Mouse (Mus musculus) limb, embryonic 14.5 days (tissue): ENCODE measurements around the gene Nr5a2. TPM values are rescaled to one million over a fixed set of nuclear protein-coding genes. Genes with fewer than 3 reads are reported as not detected.

Experiments used
- ATAC-seq: fragments of 200-750 bp; cut with Nextera tagmentation; 2 replicates; pipeline ENCODE4 v1.8.0; 2017; ENCODE audit warnings: low read depth, moderate number of reproducible peaks, moderate TSS enrichment; ENCODE audit not compliant: low FRiP score
- DNase-seq: peaks from one replicate; pipeline ENCODE4 v3.0.0-alpha.2; 2015; ENCODE audit warnings: low spot score
- H3K27ac ChIP-seq: fragments of 300-500 bp; sonication (generic); replicated peaks from 2 replicates; pipeline ENCODE4 v1.5.1; 2014; ENCODE audit warnings: low read depth, mild to moderate bottlenecking, low read length, moderate library complexity, mixed read lengths
- H3K27me3 ChIP-seq: fragments of 300-500 bp; sonication (generic); 2 replicates; pipeline ENCODE4 v1.6.1; 2014; ENCODE audit warnings: low read length, mixed read lengths; ENCODE audit not compliant: control insufficient read depth, insufficient read depth
- H3K36me3 ChIP-seq: fragments of 300-500 bp; sonication (generic); 2 replicates; pipeline ENCODE4 v1.6.1; 2014; ENCODE audit warnings: mild to moderate bottlenecking, low read length, moderate library complexity, mixed read lengths; ENCODE audit not compliant: control insufficient read depth, insufficient read depth
- H3K4me1 ChIP-seq: fragments of 300-500 bp; sonication (generic); 2 replicates; pipeline ENCODE4 v1.6.1; 2014; ENCODE audit warnings: antibody characterized with exemption, low read length, mixed read lengths; ENCODE audit not compliant: control insufficient read depth, insufficient read depth
- H3K4me2 ChIP-seq: fragments of 300-500 bp; sonication (generic); replicated peaks from 2 replicates; pipeline ENCODE4 v1.6.1; 2014; ENCODE audit warnings: low read depth, mild to moderate bottlenecking, low read length, moderate library complexity; ENCODE audit not compliant: severe bottlenecking
- H3K4me3 ChIP-seq: fragments of 300-500 bp; sonication (generic); replicated peaks from 2 replicates; pipeline ENCODE4 v1.5.1; 2014; ENCODE audit warnings: low read length
- H3K9ac ChIP-seq: fragments of 300-500 bp; sonication (generic); 2 replicates; pipeline ENCODE4 v1.6.1; 2014; ENCODE audit warnings: mild to moderate bottlenecking, low read depth, low read length, moderate library complexity; ENCODE audit not compliant: severe bottlenecking
- H3K9me3 ChIP-seq: fragments of 300-500 bp; sonication (generic); 2 replicates; pipeline ENCODE4 v1.6.1; 2016; ENCODE audit warnings: low read length; ENCODE audit not compliant: control insufficient read depth
- POLR2A ChIP-seq: fragments of 200-500 bp; IDR thresholded peaks from 2 replicates; pipeline ENCODE4 v1.8.0; 2012; ENCODE audit warnings: inconsistent platforms, mild to moderate bottlenecking, moderate library complexity, borderline replicate concordance; ENCODE audit not compliant: insufficient read depth, insufficient read length; ENCODE audit errors: extremely low read depth
- WGBS: fragments of 180-500 bp; shearing (Covaris S2); extraction: QIAGEN DNeasy Blood & Tissue Kit; methylation state at CpG from one replicate; pipeline ENCODE4 v1.1.7; 2014; 5-methylcytosine and 5-hydroxymethylcytosine counted together
- polyA plus RNA-seq, 2 experiments: library from polyadenylated mRNA; depleted of rRNA in 1 of 2; stranded (reverse) in 1 of 2; unstranded in 1 of 2; fragments of >200 nt; fragmentation: Nextera tagmentation in 1 of 2; extraction: Ambion mirVana in 1 of 2; gene quantifications; 2 replicates each; pipeline versions ENCODE4 v1.2.1 to v1.2.3; 2012 to 2014

Nr5a2 gene
- polyA plus RNA-seq, 2 experiments, result 1.0 to 1.1 TPM

GRCm38 (mm10) chr1:136954108-136954494 is 6.1 kb downstream of the Nr5a2 start:
- no peak for DNase-seq
- H3K4me3 ChIP-seq, result no peak overlapping the region
- TF ChIP-seq POLR2A, result no peak

GRCm38 (mm10) chr1:136953444-136954107 is 6.7 kb downstream of the Nr5a2 start:
- Histone ChIP-seq H3K4me3 (no peak overlapping the region), H3K36me3 (no peaks in the 10 kb centered on the region), H3K27ac (no peak overlapping the region), H3K4me2 (no peak overlapping the region), H3K9ac (no peak overlapping the region), H3K9me3 (no peaks in the 10 kb centered on the region), H3K4me1 (peaks cover 15% of the 10 kb centered on the region), H3K27me3 (peaks cover 75% of the 10 kb centered on the region)
- DNase-seq, result no peak
- WGBS, result 2% methylated on average over 15 of the region's 15 CpGs
- TF ChIP-seq POLR2A, result no peak
- ATAC-seq, result no peak

More at GRCm38 (mm10) chr1:136954108-136954494, 6.1 kb downstream of the Nr5a2 start:
- Histone ChIP-seq H3K36me3 (no peaks in the 10 kb centered on the region), H3K9me3 (no peaks in the 10 kb centered on the region), H3K4me2 (no peak overlapping the region), H3K27ac (no peak overlapping the region), H3K27me3 (peaks cover 73% of the 10 kb centered on the region), H3K4me1 (peaks cover 15% of the 10 kb centered on the region), H3K9ac (no peak overlapping the region)
- 9% methylated on average over 3 of the region's 3 CpGs for WGBS
- ATAC-seq, result no peak

GRCm38 (mm10) chr1:136952609-136953311 is 7.5 kb downstream of the Nr5a2 start:
- peaks cover 17% of the 10 kb centered on the region for H3K4me1 ChIP-seq
- H3K9ac ChIP-seq, result no peak overlapping the region
- no peak overlapping the region for H3K27ac ChIP-seq
- DNase-seq, result no peak
- H3K36me3 ChIP-seq, result no peaks in the 10 kb centered on the region
- peak overlapping the region; percentile 63 for H3K4me2 ChIP-seq
- peak overlapping the region; percentile 33 for H3K4me3 ChIP-seq
- no peak for ATAC-seq
- WGBS, result under 1% methylated on average over 39 of the region's 39 CpGs
- no peak for TF ChIP-seq POLR2A
- no peaks in the 10 kb centered on the region for H3K9me3 ChIP-seq
- H3K27me3 ChIP-seq, result peaks cover 83% of the 10 kb centered on the region

- 2% methylated on average over 21 of the region's 21 CpGs for WGBS
Observed at GRCm38 (mm10) chr1:136951946-136952531, 8.2 kb downstream of the Nr5a2 start.

GRCm38 (mm10) chr1:136951155-136951650 is 9.0 kb downstream of the Nr5a2 start:
- Histone ChIP-seq H3K4me3 (no peak overlapping the region), H3K9ac (no peak overlapping the region), H3K36me3 (no peaks in the 10 kb centered on the region), H3K4me2 (no peak overlapping the region), H3K4me1 (peaks cover 22% of the 10 kb centered on the region), H3K27ac (no peak overlapping the region), H3K27me3 (peaks cover 95% of the 10 kb centered on the region), H3K9me3 (no peaks in the 10 kb centered on the region)
- 33% methylated on average over 3 of the region's 3 CpGs for WGBS
- no peak for TF ChIP-seq POLR2A
- DNase-seq (no peak), ATAC-seq (no peak)

More at GRCm38 (mm10) chr1:136951946-136952531, 8.2 kb downstream of the Nr5a2 start:
- H3K9ac ChIP-seq, result no peak overlapping the region
- peaks cover 87% of the 10 kb centered on the region for H3K27me3 ChIP-seq
- no peaks in the 10 kb centered on the region for H3K36me3 ChIP-seq
- DNase-seq, result no peak
- TF ChIP-seq POLR2A, result no peak
- H3K4me2 ChIP-seq, result peak overlapping the region; percentile 63; the same call in 1 of the 2 replicates
- no peaks in the 10 kb centered on the region for H3K9me3 ChIP-seq
- no peak overlapping the region for H3K27ac ChIP-seq
- peak overlapping the region; percentile 33 for H3K4me3 ChIP-seq
- no peak for ATAC-seq
- peaks cover 21% of the 10 kb centered on the region for H3K4me1 ChIP-seq
